Mouse (Mus musculus) ovary, adult 2 months (tissue): ENCODE measurements around the gene Vsir. TPM values are rescaled to one million over a fixed set of nuclear protein-coding genes. Genes with fewer than 3 reads are reported as not detected.

ENCODE experiments used
- polyA plus RNA-seq: library from polyadenylated mRNA; depleted of rRNA; stranded (reverse); fragments of >200 nt; gene quantifications from 2 replicates; pipeline ENCODE4 v1.2.3, GENCODE M21; 2012; rRNA removed

Gene Vsir
- polyA plus RNA-seq = 30.4 and 37.7 TPM in 2 replicates

DNA sequence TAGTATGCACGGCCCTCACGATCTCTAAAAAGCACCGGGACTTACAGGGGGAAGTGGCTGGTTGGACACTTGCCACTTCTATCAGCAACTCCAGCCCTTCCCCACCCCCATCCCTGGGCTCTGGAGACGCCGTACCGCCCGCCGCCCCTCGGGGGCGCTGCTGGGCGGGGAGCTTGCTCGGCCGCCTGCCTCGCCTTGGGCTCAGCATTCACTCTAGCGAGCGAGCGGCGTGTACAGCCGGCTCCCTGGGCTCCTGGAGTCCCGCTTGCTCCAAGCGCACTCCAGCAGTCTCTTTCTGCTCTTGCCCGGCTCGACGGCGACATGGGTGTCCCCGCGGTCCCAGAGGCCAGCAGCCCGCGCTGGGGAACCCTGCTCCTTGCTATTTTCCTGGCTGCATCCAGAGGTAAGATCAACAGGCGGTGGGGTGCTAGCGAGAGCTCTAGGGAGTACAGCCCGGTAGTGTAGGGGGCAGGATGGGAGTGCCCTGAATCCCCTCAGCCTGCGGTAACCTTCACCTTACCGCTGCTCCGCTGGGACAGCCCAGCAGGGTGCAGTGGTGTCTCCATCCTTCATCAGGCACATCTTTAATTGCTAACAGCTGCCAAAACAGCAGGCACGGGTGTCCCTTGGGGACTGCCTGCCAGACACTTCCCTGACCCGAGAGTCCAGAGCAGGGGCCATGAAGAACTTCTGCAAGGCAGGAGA, at the start of gene Vsir:
Gene Vsir (plus strand): TSS at position 151 of the 705 bp plus-strand sequence.

DNA sequence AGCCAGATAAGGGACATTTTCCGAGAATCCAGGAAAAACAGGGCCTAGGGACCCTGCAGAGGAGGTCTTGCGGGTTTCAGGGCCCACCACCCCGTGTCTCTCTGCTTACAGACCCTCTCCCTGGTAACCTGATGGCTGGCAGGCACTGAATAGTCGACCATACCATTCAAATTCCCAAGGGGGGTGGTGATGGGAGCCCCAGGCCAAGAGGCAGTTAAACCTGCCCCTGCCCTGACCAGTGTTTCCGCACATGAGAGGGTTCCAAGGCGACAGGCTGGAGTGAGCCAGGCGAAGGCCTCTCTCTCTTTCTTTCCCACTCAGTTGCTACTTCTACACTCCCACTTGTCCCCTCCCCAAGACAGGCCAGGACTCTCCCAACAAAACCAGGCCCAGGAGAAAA, 52.8 kb downstream of the Vsir start, which contains the start of gene Gm17455:
Gene Gm17455 (plus strand): TSS at position 278 of the 400 bp plus-strand sequence.

Other genes with a start within 250 kb of the Vsir start
- 75.6 and 76.3 TPM in 2 replicates for gene Spock2, start 240.6 kb upstream of the Vsir start, polyA plus RNA-seq
- 9.3 and 9.7 TPM in 2 replicates for gene Chst3, start 127.6 kb upstream of the Vsir start, polyA plus RNA-seq
- gene Psap, start 69.2 kb upstream of the Vsir start, polyA plus RNA-seq = 1,558 and 1,692 TPM in 2 replicates
- 2.0 and 2.6 TPM in 2 replicates for gene Gm17455, start 52.9 kb downstream of the Vsir start, polyA plus RNA-seq